8 mouse cellular contexts compared by ENCODE assay signal in genomic region chr13:93792945-93793642, GRCm38 (mm10). TPM values are rescaled to one million over a fixed set of nuclear protein-coding genes. Genes with fewer than 3 reads are reported as not detected.
DNase-seq lines count a peak whose midpoint lies in the region; ATAC-seq and TF ChIP-seq lines count a peak whose summit lies in the region.

No protein-coding gene starts in this region.

- DNase-seq in heart, adult 18-20 months: peak; percentile 50 to 79
- peak; percentile 35 for DNase-seq in ZHBTc4 (ENCODE audit: low read depth, low spot score)
- DNase-seq in lung, postnatal 25 days (ENCODE audit: low spot score): peak; percentile 60
- DNase-seq in stomach, postnatal 0 days (ENCODE audit: low spot score): peak; percentile 30
- DNase-seq in ovary, postnatal 36 days (ENCODE audit: low spot score): no peak

- no peak for TF ChIP-seq EP300 in stomach, postnatal 0 days (optimal IDR thresholded peaks at IDR 0.05)

- no peak overlapping the region for H3K27ac ChIP-seq in heart, embryonic 11.5 days (ENCODE audit: low read depth, low read length)
- H3K27ac ChIP-seq in kidney, embryonic 15.5 days: peak overlapping the region; percentile 30; the same call in 1 of the 2 replicates
- no peak overlapping the region for H3K27ac ChIP-seq in stomach, postnatal 0 days (replicated peaks)

- H3K36me3 ChIP-seq in heart, embryonic 11.5 days (ENCODE audit: control insufficient read depth, insufficient read depth, low read length): no peaks in the 10 kb centered on the region
- peaks cover under 1% of the 10 kb centered on the region; the same call in 1 of the 2 replicates for H3K36me3 ChIP-seq in kidney, embryonic 15.5 days
- no peaks in the 10 kb centered on the region for H3K36me3 ChIP-seq in stomach, postnatal 0 days (ENCODE audit: control insufficient read depth, insufficient read depth, low read length)

- WGBS in heart, embryonic 11.5 days (ENCODE audit: insufficient replicate concordance): 48% methylated on average over 11 of the region's 11 CpGs
- WGBS in kidney, embryonic 15.5 days: 28% methylated on average over 11 of the region's 11 CpGs
- 47% methylated on average over 11 of the region's 11 CpGs for WGBS in stomach, postnatal 0 days

- H3K4me2 ChIP-seq in heart, embryonic 11.5 days: no peak overlapping the region
- no peak overlapping the region for H3K4me2 ChIP-seq in kidney, embryonic 15.5 days
- no peak overlapping the region for H3K4me2 ChIP-seq in stomach, postnatal 0 days (replicated peaks; ENCODE audit: low read depth)

- H3K4me3 ChIP-seq in heart, embryonic 11.5 days (ENCODE audit: low read depth, low read length): no peak overlapping the region
- no peak overlapping the region for H3K4me3 ChIP-seq in kidney, embryonic 15.5 days (replicated peaks)
- H3K4me3 ChIP-seq in stomach, postnatal 0 days (ENCODE audit: low read depth, low read length): no peak overlapping the region

- ATAC-seq in heart, embryonic 11.5 days (replicated peaks; ENCODE audit: insufficient number of reproducible peaks, low FRiP score, low TSS enrichment): no peak
- peak; percentile 20; the same call in 1 of the 2 replicates for ATAC-seq in granulocyte monocyte progenitor cell, adult 5-6 weeks (replicated peaks; ENCODE audit: poor library complexity, severe bottlenecking)
- ATAC-seq in kidney, embryonic 15.5 days (replicated peaks; ENCODE audit: low FRiP score): peak; percentile 88
- ATAC-seq in stomach, postnatal 0 days (ENCODE audit: low FRiP score, low TSS enrichment): peak; percentile 59

- TF ChIP-seq CTCF in stomach, postnatal 0 days (IDR thresholded peaks at IDR 0.05; ENCODE audit: low read depth): peak; percentile 74

- no peaks in the 10 kb centered on the region for H3K27me3 ChIP-seq in heart, embryonic 11.5 days (ENCODE audit: control insufficient read depth, insufficient read depth, low read length)
- H3K27me3 ChIP-seq in kidney, embryonic 15.5 days: no peaks in the 10 kb centered on the region
- no peaks in the 10 kb centered on the region for H3K27me3 ChIP-seq in stomach, postnatal 0 days (ENCODE audit: control insufficient read depth, insufficient read depth, low read length)

- H3K4me1 ChIP-seq in heart, embryonic 11.5 days (ENCODE audit: control insufficient read depth, insufficient read depth, low read length): no peaks in the 10 kb centered on the region
- peaks cover 15% of the 10 kb centered on the region for H3K4me1 ChIP-seq in kidney, embryonic 15.5 days
- H3K4me1 ChIP-seq in stomach, postnatal 0 days (replicated peaks; ENCODE audit: control insufficient read depth, insufficient read depth): no peaks in the 10 kb centered on the region

- no peaks in the 10 kb centered on the region for H3K9me3 ChIP-seq in heart, embryonic 11.5 days (replicated peaks; ENCODE audit: control insufficient read depth, low read length)
- 0 out of 2 replicates have a peak, but pooled peaks cover 1% of the 10 kb centered on the region for H3K9me3 ChIP-seq in kidney, embryonic 15.5 days (replicated peaks)
- H3K9me3 ChIP-seq in stomach, postnatal 0 days (ENCODE audit: control insufficient read depth, low read length): no peaks in the 10 kb centered on the region

- H3K9ac ChIP-seq in heart, embryonic 11.5 days (ENCODE audit: low read depth, low read length): no peak overlapping the region
- no peak overlapping the region for H3K9ac ChIP-seq in kidney, embryonic 15.5 days
- no peak overlapping the region for H3K9ac ChIP-seq in stomach, postnatal 0 days (ENCODE audit: low read length)

RNA-seq across cellular contexts. Expression of gene Arsb, which starts 21.7 kb away (rescaled TPM):
- 1 to 10 TPM; 5.8 to 5.9 TPM for total RNA-seq in heart, adult 18-20 months (2021)
- 5.9 and 9.0 TPM in 2 replicates for polyA plus RNA-seq in heart, embryonic 11.5 days (2014; fragmentation: Nextera tagmentation; extraction: Ambion mirVana)
- 80.8 and 112 TPM in 2 replicates for total RNA-seq in granulocyte monocyte progenitor cell, adult 5-6 weeks (2014; fragmentation: Nextera tagmentation)
- 32.4 and 40.6 TPM in 2 replicates for total RNA-seq in granulocyte monocyte progenitor cell, adult 5-6 weeks (2017)
- polyA plus RNA-seq in kidney, embryonic 15.5 days (2015; fragmentation: Nextera tagmentation; extraction: Ambion mirVana): 12.7 and 13.9 TPM in 2 replicates
- 4.9 and 5.5 TPM in 2 replicates for polyA plus RNA-seq in stomach, postnatal 0 days (2015; fragmentation: Nextera tagmentation; extraction: Ambion mirVana)
